Mouse (Mus musculus): ENCODE measurements around the gene Kiss1. TPM values are rescaled to one million over a fixed set of nuclear protein-coding genes. Genes with fewer than 3 reads are reported as not detected.

The Kiss1 gene
- polyA plus RNA-seq (2012; rRNA removed), result not detected in 2 replicates

DNA sequence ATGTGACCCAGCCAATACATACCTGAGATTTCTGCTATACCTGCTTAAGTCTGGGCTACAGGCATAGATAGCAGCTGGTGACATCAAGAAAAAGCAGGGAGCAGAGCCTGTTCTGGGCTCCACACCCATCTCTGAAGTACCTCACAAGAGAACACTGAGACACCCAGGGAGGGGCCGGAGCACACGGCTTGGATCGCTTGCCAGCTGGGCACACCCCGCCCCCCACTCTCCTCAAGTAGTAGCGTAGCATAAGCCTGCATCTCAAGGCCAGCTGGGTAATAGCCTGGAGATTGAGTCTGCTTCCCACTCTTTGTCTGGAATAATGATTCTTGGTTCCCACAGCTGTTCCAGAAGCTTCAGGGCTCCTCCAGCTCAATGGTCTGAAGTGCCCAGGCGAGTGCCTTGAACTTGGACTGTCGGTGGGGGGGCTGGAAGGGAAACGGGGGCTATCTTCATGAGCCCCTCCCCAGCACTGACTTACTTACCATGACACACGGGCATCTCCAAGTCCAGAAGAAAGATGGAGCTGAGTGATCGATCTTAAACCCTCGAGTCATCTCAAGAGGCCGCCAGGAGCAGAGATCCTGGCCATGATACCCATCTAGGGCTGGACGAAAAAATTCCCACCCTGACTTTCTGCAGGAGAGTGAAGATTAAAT, at the start of gene Kiss1:
Kiss1 (plus strand) TSS at position 609 of the 659 bp plus-strand sequence.
- Histone ChIP-seq H3K4me1 (ENCODE audit: control insufficient read depth, insufficient read depth, low read length) (no peaks in the 10 kb centered on the region), H3K27ac (ENCODE audit: insufficient read depth, low read length) (no peak within 1 kb of the TSS), H3K27me3 (ENCODE audit: control insufficient read depth, insufficient read depth, low read length) (no peaks in the 10 kb centered on the region), H3K4me3 (replicated peaks; ENCODE audit: insufficient read depth, low read depth, low read length) (no peak within 1 kb of the TSS)
- 63% methylated on average over 13 of the region's 13 CpGs for WGBS
- TF ChIP-seq CTCF (IDR thresholded peaks at IDR 0.05; ENCODE audit: borderline replicate concordance, insufficient read depth, low read depth, low read length) (no peak), POLR2A (IDR thresholded peaks at IDR 0.05; ENCODE audit: borderline replicate concordance, insufficient read depth, low read length) (no peak)
- no peak for DNase-seq

DNA sequence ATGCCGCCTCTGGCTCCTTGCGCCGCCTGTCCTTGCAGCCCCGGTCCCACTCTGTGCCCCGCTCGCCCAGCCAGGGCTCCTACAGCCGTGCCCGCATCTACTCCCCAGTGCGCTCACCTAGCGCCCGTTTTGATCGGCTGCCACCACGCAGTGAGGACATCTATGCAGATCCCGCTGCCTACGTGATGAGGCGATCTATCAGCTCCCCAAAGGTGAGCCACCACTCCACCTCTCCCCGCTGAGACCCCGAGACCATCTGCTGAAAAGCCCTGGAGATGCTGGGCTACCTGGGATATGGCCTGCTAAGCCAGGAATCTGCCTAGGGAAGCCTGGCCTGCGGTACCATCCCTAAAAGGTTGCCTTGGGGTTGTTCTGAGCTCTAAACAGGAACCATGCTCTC, 47.5 kb upstream of the Kiss1 start:
- no peak for DNase-seq
- Histone ChIP-seq H3K27me3 (ENCODE audit: control insufficient read depth, insufficient read depth, low read length) (no peaks in the 10 kb centered on the region), H3K4me1 (ENCODE audit: control insufficient read depth, insufficient read depth, low read length) (peaks cover 4% of the 10 kb centered on the region; the same call in 1 of the 2 replicates), H3K27ac (ENCODE audit: insufficient read depth, low read length) (no peak overlapping the region), H3K4me3 (replicated peaks; ENCODE audit: insufficient read depth, low read depth, low read length) (no peak overlapping the region)
- no peak for TF ChIP-seq POLR2A (IDR thresholded peaks at IDR 0.05; ENCODE audit: borderline replicate concordance, insufficient read depth, low read length)
- no peak for TF ChIP-seq CTCF (IDR thresholded peaks at IDR 0.05; ENCODE audit: borderline replicate concordance, insufficient read depth, low read depth, low read length)
- 93% methylated on average over 19 of the region's 19 CpGs for WGBS

DNA sequence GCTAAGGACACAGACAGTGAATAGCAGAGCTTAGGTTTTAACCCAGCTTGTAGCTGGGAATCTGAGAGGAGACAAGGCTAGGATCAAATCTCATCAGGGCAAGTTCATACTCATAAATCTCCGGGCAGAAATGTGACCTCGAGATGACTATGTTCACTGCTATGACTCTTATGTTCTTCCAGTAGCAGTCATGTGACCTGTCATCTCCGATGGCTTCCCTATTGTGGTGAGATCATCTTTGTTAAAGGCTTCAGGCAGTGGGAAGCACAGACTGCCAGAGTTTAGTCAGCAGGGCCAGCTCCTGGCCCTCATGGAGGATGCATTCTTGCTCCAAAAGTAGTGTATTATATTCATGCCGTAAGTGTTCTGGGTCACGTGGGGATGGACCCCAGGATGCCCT, 44.7 kb upstream of the Kiss1 start:
- DNase-seq, result no peak
- Histone ChIP-seq H3K27me3 (ENCODE audit: control insufficient read depth, insufficient read depth, low read length) (no peaks in the 10 kb centered on the region), H3K4me3 (replicated peaks; ENCODE audit: insufficient read depth, low read depth, low read length) (no peak overlapping the region), H3K27ac (ENCODE audit: insufficient read depth, low read length) (no peak overlapping the region), H3K4me1 (ENCODE audit: control insufficient read depth, insufficient read depth, low read length) (peaks cover 7% of the 10 kb centered on the region)
- 62% methylated on average over 5 of the region's 5 CpGs for WGBS
- no peak for TF ChIP-seq POLR2A (IDR thresholded peaks at IDR 0.05; ENCODE audit: borderline replicate concordance, insufficient read depth, low read length)
- no peak for TF ChIP-seq CTCF (IDR thresholded peaks at IDR 0.05; ENCODE audit: borderline replicate concordance, insufficient read depth, low read depth, low read length)

DNA sequence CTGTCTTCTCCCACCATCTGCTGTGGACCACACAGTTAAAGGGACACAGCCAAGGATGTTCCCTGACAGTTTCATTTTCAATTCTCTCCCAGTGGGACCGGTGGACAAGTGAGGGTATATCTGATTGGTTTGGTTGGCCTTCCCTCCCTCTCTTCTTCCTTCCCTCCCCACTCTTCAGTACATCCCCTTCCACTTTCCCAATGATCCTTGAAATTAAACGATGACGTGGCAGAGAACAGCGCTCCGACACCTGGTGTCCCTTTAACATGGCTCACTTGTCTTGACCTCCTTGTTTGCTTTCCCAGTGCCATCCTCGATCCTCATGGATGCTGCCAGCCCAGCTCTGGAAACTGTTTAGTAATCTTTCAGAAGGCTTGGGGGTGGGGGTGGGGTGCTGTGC, 43.1 kb upstream of the Kiss1 start:
- 59% methylated on average over 6 of the region's 6 CpGs for WGBS
- H3K27ac ChIP-seq (ENCODE audit: insufficient read depth, low read length), result no peak overlapping the region
- no peak overlapping the region for H3K4me3 ChIP-seq (replicated peaks; ENCODE audit: insufficient read depth, low read depth, low read length)
- peaks cover 7% of the 10 kb centered on the region for H3K4me1 ChIP-seq (ENCODE audit: control insufficient read depth, insufficient read depth, low read length)
- no peak for DNase-seq
- H3K27me3 ChIP-seq (ENCODE audit: control insufficient read depth, insufficient read depth, low read length), result no peaks in the 10 kb centered on the region
- TF ChIP-seq POLR2A (IDR thresholded peaks at IDR 0.05; ENCODE audit: borderline replicate concordance, insufficient read depth, low read length) (no peak), CTCF (IDR thresholded peaks at IDR 0.05; ENCODE audit: borderline replicate concordance, insufficient read depth, low read depth, low read length) (no peak)

DNA sequence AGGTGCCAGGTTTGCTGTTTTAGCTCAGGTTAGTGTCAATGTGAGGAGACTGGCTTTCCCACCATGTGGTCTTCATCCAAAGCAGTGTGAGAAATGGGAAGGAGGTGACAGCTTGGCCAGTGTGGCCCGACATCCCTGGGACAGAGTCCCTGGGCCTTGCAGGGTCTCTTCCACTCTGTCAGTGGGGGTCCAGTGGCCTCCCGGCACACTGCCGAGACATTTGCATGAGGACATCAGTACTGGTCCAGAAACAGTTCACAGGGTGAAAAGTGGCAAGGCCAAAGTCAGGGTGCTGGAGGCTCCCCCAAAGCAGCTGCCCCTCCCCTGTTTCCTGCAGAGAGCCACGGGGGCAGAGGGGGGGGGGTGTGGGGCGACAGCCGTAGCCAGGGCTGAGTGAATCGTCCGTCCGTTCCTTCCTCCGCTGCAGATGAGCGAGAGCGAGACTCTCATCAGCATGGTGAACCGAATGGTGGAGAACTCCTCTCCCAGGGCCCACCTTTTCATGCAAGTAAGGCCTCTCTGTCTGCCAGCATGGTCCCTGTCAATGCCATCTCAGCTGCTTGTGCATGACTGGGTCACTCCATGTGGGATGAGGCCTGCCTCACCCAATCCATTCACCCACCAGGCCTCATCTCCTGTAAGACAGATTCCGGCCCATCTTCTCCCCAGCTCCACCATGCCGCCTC, 42.6 kb upstream of the Kiss1 start:
- no peak overlapping the region for H3K27ac ChIP-seq (ENCODE audit: insufficient read depth, low read length)
- H3K27me3 ChIP-seq (ENCODE audit: control insufficient read depth, insufficient read depth, low read length), result no peaks in the 10 kb centered on the region
- WGBS, result 56% methylated on average over 15 of the region's 15 CpGs
- H3K4me1 ChIP-seq (ENCODE audit: control insufficient read depth, insufficient read depth, low read length), result peaks cover 7% of the 10 kb centered on the region
- no peak for DNase-seq
- no peak overlapping the region for H3K4me3 ChIP-seq (replicated peaks; ENCODE audit: insufficient read depth, low read depth, low read length)
- TF ChIP-seq CTCF (IDR thresholded peaks at IDR 0.05; ENCODE audit: borderline replicate concordance, insufficient read depth, low read depth, low read length) (no peak), POLR2A (IDR thresholded peaks at IDR 0.05; ENCODE audit: borderline replicate concordance, insufficient read depth, low read length) (no peak)

DNA sequence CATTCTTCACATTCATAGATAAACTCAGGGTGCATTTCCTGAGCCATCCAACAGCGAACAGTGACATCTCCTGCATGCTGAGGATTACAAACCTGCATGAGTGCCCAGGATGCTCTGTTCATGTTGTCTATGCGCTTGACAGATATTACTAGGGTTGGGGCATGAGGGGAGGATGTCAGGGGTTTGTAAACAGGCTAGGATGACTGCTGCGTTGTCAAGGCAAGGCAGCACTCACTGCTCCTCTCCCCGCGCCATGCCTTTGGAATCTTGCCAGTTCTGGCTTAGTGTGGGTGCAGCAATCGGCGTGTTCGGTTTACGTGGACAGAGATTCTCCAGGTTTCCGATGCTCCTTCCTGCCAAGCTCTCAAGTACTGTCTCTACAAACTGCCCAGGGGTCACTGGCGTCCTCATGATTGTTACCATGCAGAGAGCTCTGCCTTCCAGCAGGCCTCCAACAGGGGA, 42.0 kb upstream of the Kiss1 start:
- no peak for TF ChIP-seq POLR2A (IDR thresholded peaks at IDR 0.05; ENCODE audit: borderline replicate concordance, insufficient read depth, low read length)
- TF ChIP-seq CTCF (IDR thresholded peaks at IDR 0.05; ENCODE audit: borderline replicate concordance, insufficient read depth, low read depth, low read length), result no peak
- no peak overlapping the region for H3K27ac ChIP-seq (ENCODE audit: insufficient read depth, low read length)
- 61% methylated on average over 11 of the region's 11 CpGs for WGBS

DNA sequence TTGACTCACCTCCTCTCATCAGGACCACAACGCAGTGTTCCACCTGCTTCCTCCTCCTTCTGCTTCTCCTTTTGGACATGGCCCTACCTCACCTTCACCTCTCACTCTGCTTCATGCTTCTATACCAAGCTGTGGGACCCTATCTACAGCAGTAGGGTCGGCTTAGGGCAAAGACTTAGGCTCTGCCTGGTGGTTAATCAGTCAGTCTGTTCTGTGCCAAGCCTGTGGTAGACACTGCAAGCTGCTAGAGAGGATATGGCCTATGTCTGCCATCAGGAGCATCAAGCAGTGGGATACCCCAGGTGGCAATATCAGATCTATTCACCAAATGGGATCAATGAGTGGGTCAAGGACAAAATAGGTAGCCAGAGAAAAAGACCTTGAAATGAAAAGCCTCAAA, 41.1 kb upstream of the Kiss1 start:
- no peak overlapping the region for H3K4me3 ChIP-seq (replicated peaks; ENCODE audit: insufficient read depth, low read depth, low read length)
- WGBS, result 85% methylated on average over 2 of the region's 2 CpGs
- no peak for TF ChIP-seq CTCF (IDR thresholded peaks at IDR 0.05; ENCODE audit: borderline replicate concordance, insufficient read depth, low read depth, low read length)
- no peaks in the 10 kb centered on the region for H3K27me3 ChIP-seq (ENCODE audit: control insufficient read depth, insufficient read depth, low read length)
- DNase-seq, result no peak
- H3K4me1 ChIP-seq (ENCODE audit: control insufficient read depth, insufficient read depth, low read length), result peaks cover 7% of the 10 kb centered on the region
- no peak overlapping the region for H3K27ac ChIP-seq (ENCODE audit: insufficient read depth, low read length)

More for the DNA sequence above, 42.0 kb upstream of the Kiss1 start:
- H3K4me1 ChIP-seq (ENCODE audit: control insufficient read depth, insufficient read depth, low read length), result peaks cover 7% of the 10 kb centered on the region
- no peak overlapping the region for H3K4me3 ChIP-seq (replicated peaks; ENCODE audit: insufficient read depth, low read depth, low read length)
- DNase-seq, result no peak
- H3K27me3 ChIP-seq (ENCODE audit: control insufficient read depth, insufficient read depth, low read length), result no peaks in the 10 kb centered on the region

DNA sequence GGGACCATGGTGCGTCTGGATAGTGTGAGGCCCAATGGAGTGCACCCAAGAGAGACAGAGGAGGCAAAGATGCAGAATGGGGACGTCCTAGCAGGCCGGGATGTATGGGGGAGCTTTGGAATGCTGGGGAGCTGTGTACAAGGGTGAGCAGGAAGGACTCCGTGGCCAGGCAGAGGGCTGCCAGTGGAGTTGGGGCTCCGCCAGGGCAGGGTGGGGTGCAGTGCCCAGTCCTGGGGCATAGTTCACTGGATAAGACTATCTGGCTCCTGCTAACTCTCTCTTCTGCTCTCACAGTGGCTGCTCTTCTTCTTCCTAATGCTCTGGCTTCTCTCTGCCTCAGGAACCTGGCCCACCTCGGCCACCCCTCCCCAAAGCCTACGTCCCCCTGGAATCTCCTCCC, 35.8 kb upstream of the Kiss1 start:
- 81% methylated on average over 7 of the region's 7 CpGs for WGBS

More for the DNA sequence above, 35.8 kb upstream of the Kiss1 start:
- TF ChIP-seq POLR2A (IDR thresholded peaks at IDR 0.05; ENCODE audit: borderline replicate concordance, insufficient read depth, low read length), result no peak
- TF ChIP-seq CTCF (IDR thresholded peaks at IDR 0.05; ENCODE audit: borderline replicate concordance, insufficient read depth, low read depth, low read length), result no peak
- Histone ChIP-seq H3K4me3 (replicated peaks; ENCODE audit: insufficient read depth, low read depth, low read length) (no peak overlapping the region), H3K27ac (ENCODE audit: insufficient read depth, low read length) (no peak overlapping the region), H3K4me1 (ENCODE audit: control insufficient read depth, insufficient read depth, low read length) (no peaks in the 10 kb centered on the region), H3K27me3 (ENCODE audit: control insufficient read depth, insufficient read depth, low read length) (no peaks in the 10 kb centered on the region)
- DNase-seq, result no peak
